Mouse (Mus musculus) embryo, embryonic 11 days (tissue): ENCODE data around the gene Fam166a.

Experiments
- DNase-seq: peaks from one replicate; pipeline ENCODE4 v3.0.0-alpha.2; 2015

The Fam166a gene

GRCm38 (mm10) chr2:25218445-25218844, at the start of gene Fam166a:
Gene Fam166a, plus strand, starts transcription at chr2:25218745.
- no peak for DNase-seq

GRCm38 (mm10) chr2:25169778-25170177, 48.8 kb upstream of the Fam166a start:
- peak; percentile 78 for DNase-seq

GRCm38 (mm10) chr2:25170326-25171100, 48.0 kb upstream of the Fam166a start:
- no peak for DNase-seq

- DNase-seq: no peak
These were observed 47.3 kb upstream of the Fam166a start for GRCm38 (mm10) chr2:25171101-25171768.

GRCm38 (mm10) chr2:25171769-25172153, 46.8 kb upstream of the Fam166a start:
- DNase-seq: no peak

GRCm38 (mm10) chr2:25172629-25173028, 45.9 kb upstream of the Fam166a start:
- DNase-seq: no peak

GRCm38 (mm10) chr2:25173821-25174220, 44.7 kb upstream of the Fam166a start:
- no peak for DNase-seq

GRCm38 (mm10) chr2:25174866-25175689, 43.5 kb upstream of the Fam166a start:
- DNase-seq: no peak

- DNase-seq: no peak
These were observed 42.9 kb upstream of the Fam166a start for GRCm38 (mm10) chr2:25175690-25176078.

- DNase-seq: no peak
These were observed 42.0 kb upstream of the Fam166a start for GRCm38 (mm10) chr2:25176573-25176972.

GRCm38 (mm10) chr2:25177076-25177475, 41.5 kb upstream of the Fam166a start:
- no peak for DNase-seq

- peak; percentile 82 for DNase-seq
These were observed 40.9 kb upstream of the Fam166a start for GRCm38 (mm10) chr2:25177685-25178084.

- DNase-seq: peak; percentile 46
These were observed 40.1 kb upstream of the Fam166a start for GRCm38 (mm10) chr2:25178285-25178972.

- DNase-seq: no peak
These were observed 38.9 kb upstream of the Fam166a start for GRCm38 (mm10) chr2:25179566-25180217.

GRCm38 (mm10) chr2:25180478-25180903, 38.1 kb upstream of the Fam166a start, which contains the start of gene Nrarp:
Gene Nrarp, plus strand, starts transcription at chr2:25180758.
- peak; percentile 94 for DNase-seq

GRCm38 (mm10) chr2:25180973-25181890, 37.3 kb upstream of the Fam166a start:
- peak; percentile 81 for DNase-seq

- DNase-seq: peak; percentile 51
These were observed 36.6 kb upstream of the Fam166a start for GRCm38 (mm10) chr2:25181891-25182397.

- DNase-seq: peak; percentile 57
These were observed 35.9 kb upstream of the Fam166a start for GRCm38 (mm10) chr2:25182664-25183063.

GRCm38 (mm10) chr2:25183336-25183735, 35.2 kb upstream of the Fam166a start:
- no peak for DNase-seq

GRCm38 (mm10) chr2:25184496-25184895, 34.0 kb upstream of the Fam166a start:
- DNase-seq: no peak
